Comparison of ENCODE assay signal across 19 mouse cellular contexts in genomic region chr2:112866043-112866551, GRCm38 (mm10).
"Had no signal": no experiment of that assay in that cellular context is flagged by ENCODE, and none has a peak within 500 bp of the region (broad histone marks: within the 10 kb centered on the region; RNA-seq: fewer than 3 reads in every experiment).

No protein-coding gene starts in this region.

- H3K4me2 ChIP-seq: liver, embryonic 11.5 days; liver, embryonic 13.5 days; liver, embryonic 15.5 days; lung, embryonic 15.5 days; midbrain, embryonic 15.5 days; neural tube, embryonic 13.5 days; stomach, embryonic 15.5 days had no signal

- H3K4me1 ChIP-seq: liver, embryonic 13.5 days; liver, embryonic 15.5 days; lung, embryonic 15.5 days; megakaryocyte, embryonic 14.5 days; midbrain, embryonic 15.5 days; stomach, embryonic 15.5 days had no signal

- DNase-seq: liver, embryonic 13.5 days; liver, postnatal 0 days; lung, adult 2 months; lung, postnatal 14 days; lung, postnatal 36 days; right cerebral cortex, postnatal 14 days; thymus, adult 2 months; thymus, postnatal 25 days; thymus, postnatal 4 days had no signal

- H3K9me3 ChIP-seq: liver, embryonic 13.5 days; liver, embryonic 15.5 days; lung, embryonic 15.5 days; megakaryocyte, embryonic 14.5 days; midbrain, embryonic 15.5 days; neural tube, embryonic 13.5 days; stomach, embryonic 15.5 days had no signal

- H3K36me3 ChIP-seq: liver, embryonic 13.5 days; liver, embryonic 15.5 days; lung, embryonic 15.5 days; midbrain, embryonic 15.5 days; neural tube, embryonic 13.5 days; stomach, embryonic 15.5 days had no signal

- ATAC-seq: liver, postnatal 0 days; lung, postnatal 0 days; midbrain, embryonic 15.5 days had no signal

- H3K9ac ChIP-seq: liver, embryonic 13.5 days; liver, embryonic 15.5 days; liver, postnatal 0 days; lung, embryonic 15.5 days; midbrain, embryonic 15.5 days; neural tube, embryonic 13.5 days; stomach, embryonic 15.5 days had no signal

- H3K27ac ChIP-seq: liver, embryonic 13.5 days; liver, embryonic 15.5 days; lung, embryonic 15.5 days; macrophage; midbrain, embryonic 15.5 days; neural tube, embryonic 13.5 days; stomach, embryonic 15.5 days; stomach, postnatal 0 days had no signal

- H3K27me3 ChIP-seq: liver, embryonic 13.5 days; liver, embryonic 15.5 days; lung, embryonic 15.5 days; megakaryocyte, embryonic 14.5 days; midbrain, embryonic 15.5 days; neural tube, embryonic 13.5 days; stomach, embryonic 15.5 days had no signal

- H3K4me3 ChIP-seq: liver, embryonic 13.5 days; liver, embryonic 15.5 days; lung, embryonic 15.5 days; megakaryocyte, embryonic 14.5 days; midbrain, embryonic 15.5 days; neural tube, embryonic 13.5 days; stomach, embryonic 15.5 days had no signal
